Mouse (Mus musculus) brain, embryonic 14.5 days (tissue): ENCODE results near the gene Zdhhc17.

ENCODE experiments used
- CTCF ChIP-seq: fragments of 200-500 bp; IDR thresholded peaks from 2 replicates; pipeline ENCODE4 v1.5.1; 2012; ENCODE audit warnings: inconsistent platforms, mild to moderate bottlenecking, moderate library complexity, borderline replicate concordance; ENCODE audit not compliant: insufficient read depth, insufficient read length; ENCODE audit errors: extremely low read depth
- POLR2A ChIP-seq: fragments of 200-500 bp; IDR thresholded peaks from 2 replicates; pipeline ENCODE4 v1.6.1; 2012; ENCODE audit warnings: mild to moderate bottlenecking, inconsistent platforms, borderline replicate concordance; ENCODE audit not compliant: poor library complexity, insufficient read depth, insufficient read length, severe bottlenecking; ENCODE audit errors: extremely low read depth

GRCm38 (mm10) chr10:110940740-110941398, 69.1 kb downstream of the Zdhhc17 start:
- TF ChIP-seq CTCF (no peak), POLR2A (no peak)
